19 mouse cellular contexts compared by ENCODE assay signal in genomic region chr11:103970876-103971275, GRCm38 (mm10).
"Had no signal": no experiment of that assay in that cellular context is flagged by ENCODE, and none has a peak within 500 bp of the region (broad histone marks: within the 10 kb centered on the region; RNA-seq: fewer than 3 reads in every experiment).

No protein-coding gene starts in this region.

- H3K9me3 ChIP-seq: kidney, embryonic 15.5 days; limb, embryonic 10.5 days; limb, embryonic 13.5 days; liver, embryonic 13.5 days; midbrain, embryonic 12.5 days; midbrain, embryonic 15.5 days had no signal

- H3K9ac ChIP-seq: kidney, embryonic 15.5 days; limb, embryonic 13.5 days; liver, embryonic 13.5 days; midbrain, embryonic 12.5 days; midbrain, embryonic 15.5 days had no signal

- H3K27ac ChIP-seq: kidney, embryonic 15.5 days; limb, embryonic 10.5 days; limb, embryonic 13.5 days; liver, embryonic 13.5 days; midbrain, embryonic 12.5 days; midbrain, embryonic 15.5 days; stomach, postnatal 0 days had no signal

- ATAC-seq: midbrain, embryonic 15.5 days had no signal

- H3K4me3 ChIP-seq: kidney, embryonic 15.5 days; limb, embryonic 10.5 days; limb, embryonic 13.5 days; liver, embryonic 13.5 days; midbrain, embryonic 12.5 days; midbrain, embryonic 15.5 days; myocyte had no signal

- DNase-seq: kidney, adult 11 months; kidney, adult 8-10 months; kidney, postnatal 10 days; kidney, postnatal 36 days; liver; liver, embryonic 13.5 days; lung, adult 2 months; lung, postnatal 14 days; lung, postnatal 4 days; thymus, adult 2 months; thymus, postnatal 14 days; thymus, postnatal 4 days had no signal

- H3K4me2 ChIP-seq: kidney, embryonic 15.5 days; limb, embryonic 13.5 days; liver, embryonic 13.5 days; midbrain, embryonic 12.5 days; midbrain, embryonic 15.5 days had no signal

- H3K27me3 ChIP-seq: kidney, embryonic 15.5 days; limb, embryonic 13.5 days; liver, embryonic 13.5 days; midbrain, embryonic 12.5 days; midbrain, embryonic 15.5 days had no signal
